Mouse (Mus musculus) olfactory bulb, adult 2 months (tissue): ENCODE results near the gene Heg1.

Experiments used
- CTCF ChIP-seq: fragments of 200-500 bp; IDR thresholded peaks from 2 replicates; pipeline ENCODE4 v1.5.1; 2012; ENCODE audit warnings: low read depth, mild to moderate bottlenecking, low read length, moderate library complexity; ENCODE audit not compliant: insufficient read depth
- POLR2A ChIP-seq: fragments of 200-500 bp; IDR thresholded peaks from 2 replicates; pipeline ENCODE4 v1.6.1; 2012; ENCODE audit warnings: mild to moderate bottlenecking, low read depth, low read length, moderate library complexity; ENCODE audit not compliant: insufficient read depth

- no peak for TF ChIP-seq CTCF
- no peak for TF ChIP-seq POLR2A
Measured at GRCm38 (mm10) chr16:33747994-33748393, 63.8 kb downstream of the Heg1 start.
